Mouse (Mus musculus) liver, adult 2 months (tissue): ENCODE measurements at regions not wholly inside any gene's neighbourhood (a gene's known extent, or its start where the extent isn't known, plus 50 kb on each side); places are given as distances from the start of the nearest gene placed in this dataset.

Experiments
- DNase-seq: peaks from one replicate; pipeline ENCODE4 v3.0.0-alpha.2; 2011; ENCODE audit warnings: low read depth, low spot score; ENCODE audit errors: extremely low read depth
- H3K27ac ChIP-seq: fragments of 200-500 bp; replicated peaks from 2 replicates; pipeline ENCODE4 v1.5.1; 2012; ENCODE audit warnings: low read depth, mild to moderate bottlenecking, control low read depth, inconsistent platforms, low read length; ENCODE audit not compliant: insufficient read depth
- H3K27me3 ChIP-seq: fragments of 200-500 bp; 2 replicates; pipeline ENCODE4 v1.6.1; 2012; ENCODE audit warnings: mild to moderate bottlenecking, moderate library complexity, low read length, inconsistent platforms; ENCODE audit not compliant: control insufficient read depth, insufficient read depth
- H3K36me3 ChIP-seq: fragments of 200-500 bp; 2 replicates; pipeline ENCODE4 v1.6.1; 2012; ENCODE audit warnings: low read length, inconsistent platforms; ENCODE audit not compliant: control insufficient read depth, insufficient read depth
- H3K4me1 ChIP-seq: fragments of 200-500 bp; 2 replicates; pipeline ENCODE4 v1.6.1; 2011; ENCODE audit warnings: low read length; ENCODE audit not compliant: control insufficient read depth, insufficient read depth
- H3K4me3 ChIP-seq: fragments of 200-500 bp; 2 replicates; pipeline ENCODE4 v1.5.1; 2011; ENCODE audit warnings: low read depth, mild to moderate bottlenecking, control low read depth, low read length, moderate library complexity; ENCODE audit not compliant: insufficient read depth
- H3K79me2 ChIP-seq: fragments of 200-500 bp; 2 replicates; pipeline ENCODE4 v1.6.1; 2012; ENCODE audit warnings: inconsistent platforms, mild to moderate bottlenecking, low read length, moderate library complexity; ENCODE audit not compliant: control insufficient read depth, insufficient read depth
- H3K9ac ChIP-seq: fragments of 200-500 bp; 2 replicates; pipeline ENCODE4 v1.6.1; 2012; ENCODE audit warnings: low read depth, mild to moderate bottlenecking, control low read depth, inconsistent platforms, low read length
- CTCF ChIP-seq: fragments of 200-500 bp; IDR thresholded peaks from 2 replicates; pipeline ENCODE4 v1.5.1; 2011; ENCODE audit warnings: low read depth, low read length, control low read depth
- POLR2A ChIP-seq: fragments of 200-500 bp; IDR thresholded peaks from 2 replicates; pipeline ENCODE4 v1.6.1; 2011; ENCODE audit warnings: low read length, control low read depth; ENCODE audit not compliant: insufficient read depth; ENCODE audit errors: extremely low read depth
- WGBS: fragments of 180-500 bp; shearing (Covaris S2); methylation state at CpG from one replicate; pipeline ENCODE4 v1.1.7; 2018; 5-methylcytosine and 5-hydroxymethylcytosine counted together

GRCm38 (mm10) chr9:49848943-49849342, 50.2 kb upstream of the Ncam1 start:
- 24% methylated on average over 6 of the region's 6 CpGs for WGBS
- Histone ChIP-seq H3K4me3 (no peak overlapping the region), H3K4me1 (no peaks in the 10 kb centered on the region), H3K79me2 (no peaks in the 10 kb centered on the region), H3K27ac (no peak overlapping the region), H3K9ac (no peak overlapping the region), H3K36me3 (no peaks in the 10 kb centered on the region), H3K27me3 (no peaks in the 10 kb centered on the region)
- DNase-seq: no peak
- TF ChIP-seq CTCF (no peak), POLR2A (no peak)
